Mouse (Mus musculus) lung, adult 2 months (tissue): ENCODE measurements around the gene Arhgap35. TPM values are rescaled to one million over a fixed set of nuclear protein-coding genes. Genes with fewer than 3 reads are reported as not detected.

Source experiments
- DNase-seq: peaks from one replicate; pipeline ENCODE4 v3.0.0; 2022
- H3K4me1 ChIP-seq: fragments of 200-500 bp; 2 replicates; pipeline ENCODE4 v1.6.1; 2011; ENCODE audit warnings: low read length; ENCODE audit not compliant: control insufficient read depth, insufficient read depth
- H3K4me3 ChIP-seq: fragments of 200-500 bp; replicated peaks from 2 replicates; pipeline ENCODE3; 2011; ENCODE audit warnings: low read depth, mild to moderate bottlenecking, control low read depth, low read length; ENCODE audit errors: extremely low read depth
- CTCF ChIP-seq: fragments of 200-500 bp; IDR thresholded peaks from 2 replicates; pipeline ENCODE4 v1.5.1; 2011; ENCODE audit warnings: mild to moderate bottlenecking, low read length, control low read depth; ENCODE audit not compliant: insufficient read depth
- POLR2A ChIP-seq: fragments of 200-500 bp; IDR thresholded peaks from 2 replicates; pipeline ENCODE4 v1.6.1; 2011; ENCODE audit warnings: low read depth, mild to moderate bottlenecking, control low read depth, low read length, borderline replicate concordance; ENCODE audit errors: extremely low read depth
- WGBS: fragments of 180-500 bp; shearing (Covaris S2); methylation state at CpG from one replicate; pipeline ENCODE4 v1.1.7; 2018; 5-methylcytosine and 5-hydroxymethylcytosine counted together
- polyA plus RNA-seq: library from polyadenylated mRNA; depleted of rRNA; stranded (reverse); fragments of >200 nt; gene quantifications from 2 replicates; pipeline ENCODE4 v1.2.3, GENCODE M21; 2012

The Arhgap35 gene
- polyA plus RNA-seq, 1 experiment = 27.2 TPM

GRCm38 (mm10) chr7:16501571-16501970 lies 113.2 kb downstream of the Arhgap35 start:
- no peaks in the 10 kb centered on the region for H3K4me1 ChIP-seq
- WGBS = 87% methylated on average over 4 of the region's 4 CpGs
- DNase-seq = no peak

GRCm38 (mm10) chr7:16499671-16500104 lies 115.1 kb downstream of the Arhgap35 start:
- WGBS = 90% methylated on average over 6 of the region's 6 CpGs
- TF ChIP-seq POLR2A (no peak), CTCF (no peak)
- no peaks in the 10 kb centered on the region for H3K4me1 ChIP-seq
- H3K4me3 ChIP-seq = no peak overlapping the region
- DNase-seq = no peak

More at GRCm38 (mm10) chr7:16501571-16501970, 113.2 kb downstream of the Arhgap35 start:
- TF ChIP-seq CTCF = no peak
- no peak for TF ChIP-seq POLR2A
- H3K4me3 ChIP-seq = no peak overlapping the region

GRCm38 (mm10) chr7:16496260-16496659 lies 118.5 kb downstream of the Arhgap35 start:
- TF ChIP-seq POLR2A (no peak), CTCF (no peak)
- 82% methylated on average over 3 of the region's 3 CpGs for WGBS
- no peaks in the 10 kb centered on the region for H3K4me1 ChIP-seq
- no peak overlapping the region for H3K4me3 ChIP-seq
- DNase-seq = no peak

- Histone ChIP-seq H3K4me3 (no peak overlapping the region), H3K4me1 (no peaks in the 10 kb centered on the region)
- TF ChIP-seq CTCF = peak; percentile 53
- TF ChIP-seq POLR2A = no peak
- DNase-seq = peak; percentile 40
- WGBS = 45% methylated on average over 2 of the region's 2 CpGs
Observed at GRCm38 (mm10) chr7:16493361-16493760, 121.4 kb downstream of the Arhgap35 start.

- Histone ChIP-seq H3K4me3 (no peak overlapping the region), H3K4me1 (no peaks in the 10 kb centered on the region)
- TF ChIP-seq POLR2A (no peak), CTCF (no peak)
- 66% methylated on average over 3 of the region's 3 CpGs for WGBS
- no peak for DNase-seq
Observed at GRCm38 (mm10) chr7:16492211-16492610, 122.6 kb downstream of the Arhgap35 start.

GRCm38 (mm10) chr7:16491759-16492158 lies 123.0 kb downstream of the Arhgap35 start:
- peak; percentile 59 for DNase-seq
- no peak for TF ChIP-seq POLR2A
- peak; percentile 96 for TF ChIP-seq CTCF
- WGBS = 30% methylated on average over 3 of the region's 3 CpGs
- Histone ChIP-seq H3K4me3 (no peak overlapping the region), H3K4me1 (no peaks in the 10 kb centered on the region)

GRCm38 (mm10) chr7:16489948-16490347 lies 124.8 kb downstream of the Arhgap35 start:
- no peak for DNase-seq
- TF ChIP-seq CTCF = no peak
- TF ChIP-seq POLR2A = no peak
- 82% methylated on average over 9 of the region's 9 CpGs for WGBS
- Histone ChIP-seq H3K4me3 (no peak overlapping the region), H3K4me1 (no peaks in the 10 kb centered on the region)

- no peak for DNase-seq
- TF ChIP-seq POLR2A (no peak), CTCF (no peak)
- Histone ChIP-seq H3K4me3 (no peak overlapping the region), H3K4me1 (no peaks in the 10 kb centered on the region)
Observed at GRCm38 (mm10) chr7:16488816-16489215, 126.0 kb downstream of the Arhgap35 start.

- no peak within 1 kb of the TSS for H3K4me3 ChIP-seq
- H3K4me1 ChIP-seq = no peaks in the 10 kb centered on the region
- no peak for DNase-seq
- TF ChIP-seq POLR2A = no peak
- no peak for TF ChIP-seq CTCF
- WGBS = 87% methylated on average over 8 of the region's 8 CpGs
Observed at GRCm38 (mm10) chr7:16477628-16478027, 137.2 kb downstream of the Arhgap35 start, which contains the start of gene Npas1. Npas1 (minus strand) TSS chr7:16477728.

GRCm38 (mm10) chr7:16476600-16476989 lies 138.2 kb downstream of the Arhgap35 start:
- no peak overlapping the region for H3K4me3 ChIP-seq
- H3K4me1 ChIP-seq = no peaks in the 10 kb centered on the region
- TF ChIP-seq CTCF (no peak), POLR2A (no peak)
- 4% methylated on average over 34 of the region's 34 CpGs for WGBS
- no peak for DNase-seq
